Mouse (Mus musculus): Measurements from ENCODE around the gene Tmem266.

Gene Tmem266

GRCm38 (mm10) chr9:55429242-55429975 is 102.7 kb downstream of the Tmem266 start:
- in situ Hi-C loops (cut with MboI; ENCODE audit: low pct_unique_long_range_greater_than_20kb in 1 of 2, low sequenced_read_pairs in 2 of 2, unreplicated experiment in 1 of 2), result loop anchor here (5.0 to 25.0 kb wide), 2 partner anchors 98 to 483 kb away; no protein-coding TSS in a partner anchor

- in situ Hi-C loops (cut with MboI; ENCODE audit: low pct_unique_long_range_greater_than_20kb in 1 of 2, low sequenced_read_pairs in 2 of 2, unreplicated experiment in 1 of 2), result loop anchor here in 1 of 2 experiments (5.0 to 25.0 kb wide), 2 partner anchors 97 to 482 kb away; no protein-coding TSS in a partner anchor
Measured at GRCm38 (mm10) chr9:55430133-55430532, 103.4 kb downstream of the Tmem266 start.

- in situ Hi-C loops (cut with MboI; ENCODE audit: low pct_unique_long_range_greater_than_20kb in 1 of 2, low sequenced_read_pairs in 2 of 2, unreplicated experiment in 1 of 2), result loop anchor here in 1 of 2 experiments (5.0 to 25.0 kb wide), 2 partner anchors 95 to 480 kb away; no protein-coding TSS in a partner anchor
Measured at GRCm38 (mm10) chr9:55432306-55433289, 105.9 kb downstream of the Tmem266 start.

GRCm38 (mm10) chr9:55433875-55434274 is 107.2 kb downstream of the Tmem266 start:
- in situ Hi-C loops (cut with MboI; ENCODE audit: low pct_unique_long_range_greater_than_20kb in 1 of 2, low sequenced_read_pairs in 2 of 2, unreplicated experiment in 1 of 2), result loop anchor here in 1 of 2 experiments (5.0 to 25.0 kb wide), 2 partner anchors 93 to 478 kb away; no protein-coding TSS in a partner anchor

- in situ Hi-C loops (cut with MboI; ENCODE audit: low pct_unique_long_range_greater_than_20kb in 1 of 2, low sequenced_read_pairs in 2 of 2, unreplicated experiment in 1 of 2), result loop anchor here in 1 of 2 experiments (25.0 kb wide), 1 partner anchor 474 kb away; no protein-coding TSS in a partner anchor
Measured at GRCm38 (mm10) chr9:55438433-55438832, 111.7 kb downstream of the Tmem266 start.

- in situ Hi-C loops (cut with MboI; ENCODE audit: low pct_unique_long_range_greater_than_20kb in 1 of 2, low sequenced_read_pairs in 2 of 2, unreplicated experiment in 1 of 2), result loop anchor here in 1 of 2 experiments (25.0 kb wide), 1 partner anchor 473 kb away; no protein-coding TSS in a partner anchor
Measured at GRCm38 (mm10) chr9:55439206-55439780, 112.6 kb downstream of the Tmem266 start.

GRCm38 (mm10) chr9:55447509-55447908 is 120.8 kb downstream of the Tmem266 start:
- in situ Hi-C loops (cut with MboI; ENCODE audit: low pct_unique_long_range_greater_than_20kb in 1 of 2, low sequenced_read_pairs in 2 of 2, unreplicated experiment in 1 of 2), result loop anchor here in 1 of 2 experiments (25.0 kb wide), 1 partner anchor 465 kb away; no protein-coding TSS in a partner anchor

GRCm38 (mm10) chr9:55449108-55449507 is 122.4 kb downstream of the Tmem266 start:
- in situ Hi-C loops (cut with MboI; ENCODE audit: low pct_unique_long_range_greater_than_20kb in 1 of 2, low sequenced_read_pairs in 2 of 2, unreplicated experiment in 1 of 2), result loop anchor here in 1 of 2 experiments (25.0 kb wide), 1 partner anchor 463 kb away; no protein-coding TSS in a partner anchor

- in situ Hi-C loops (cut with MboI; ENCODE audit: low pct_unique_long_range_greater_than_20kb in 1 of 2, low sequenced_read_pairs in 2 of 2, unreplicated experiment in 1 of 2), result no loop called here
Measured at GRCm38 (mm10) chr9:55450035-55450434, 123.3 kb downstream of the Tmem266 start.

GRCm38 (mm10) chr9:55451426-55451825 is 124.7 kb downstream of the Tmem266 start:
- in situ Hi-C loops (cut with MboI; ENCODE audit: low pct_unique_long_range_greater_than_20kb in 1 of 2, low sequenced_read_pairs in 2 of 2, unreplicated experiment in 1 of 2), result no loop called here

GRCm38 (mm10) chr9:55452906-55453305 is 126.2 kb downstream of the Tmem266 start:
- in situ Hi-C loops (cut with MboI; ENCODE audit: low pct_unique_long_range_greater_than_20kb in 1 of 2, low sequenced_read_pairs in 2 of 2, unreplicated experiment in 1 of 2), result no loop called here

GRCm38 (mm10) chr9:55453366-55453765 is 126.7 kb downstream of the Tmem266 start:
- in situ Hi-C loops (cut with MboI; ENCODE audit: low pct_unique_long_range_greater_than_20kb in 1 of 2, low sequenced_read_pairs in 2 of 2, unreplicated experiment in 1 of 2), result no loop called here

GRCm38 (mm10) chr9:55468397-55468796 is 141.7 kb downstream of the Tmem266 start:
- in situ Hi-C loops (cut with MboI; ENCODE audit: low pct_unique_long_range_greater_than_20kb in 1 of 2, low sequenced_read_pairs in 2 of 2, unreplicated experiment in 1 of 2), result no loop called here

GRCm38 (mm10) chr9:55476084-55476483 is 149.4 kb downstream of the Tmem266 start:
- in situ Hi-C loops (cut with MboI; ENCODE audit: low pct_unique_long_range_greater_than_20kb in 1 of 2, low sequenced_read_pairs in 2 of 2, unreplicated experiment in 1 of 2), result no loop called here

GRCm38 (mm10) chr9:55478699-55479098 is 152.0 kb downstream of the Tmem266 start:
- in situ Hi-C loops (cut with MboI; ENCODE audit: low pct_unique_long_range_greater_than_20kb in 1 of 2, low sequenced_read_pairs in 2 of 2, unreplicated experiment in 1 of 2), result no loop called here

- in situ Hi-C loops (cut with MboI; ENCODE audit: low pct_unique_long_range_greater_than_20kb in 1 of 2, low sequenced_read_pairs in 2 of 2, unreplicated experiment in 1 of 2), result no loop called here
Measured at GRCm38 (mm10) chr9:55482116-55482515, 155.4 kb downstream of the Tmem266 start.
